Mouse (Mus musculus): Measurements from ENCODE around the gene Taar8c. TPM values are rescaled to one million over a fixed set of nuclear protein-coding genes. Genes with fewer than 3 reads are reported as not detected.
"Not testable (repeated sequence)": the region's sequence is repeated elsewhere in the genome, so short reads cannot be mapped to it uniquely, and the experiment has no call there.

Gene Taar8c
- not detected in 2 replicates for polyA plus RNA-seq (2015; fragmentation: Nextera tagmentation; extraction: Ambion mirVana)

DNA sequence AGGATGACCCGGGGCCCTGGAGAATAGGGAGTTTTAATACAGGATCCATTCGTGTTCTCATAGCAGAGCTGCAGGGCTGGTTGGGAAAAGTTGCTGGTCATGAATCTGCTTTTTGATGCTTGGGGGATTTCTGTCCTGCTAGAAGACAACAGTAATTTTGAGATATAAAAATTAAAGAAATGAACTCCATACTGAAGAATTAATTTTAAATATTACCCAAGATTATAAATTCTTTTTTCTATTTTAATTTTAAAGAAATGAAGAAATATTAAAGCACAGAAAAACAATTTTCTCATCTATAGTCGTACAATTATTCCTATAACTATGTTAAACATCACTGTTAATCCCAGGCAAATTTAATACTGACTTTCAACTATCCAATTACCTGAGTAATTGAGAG, at the start of gene Taar8c:
Gene Taar8c, minus strand, starts transcription at position 101 of the 400 bp plus-strand sequence.
- not testable (repeated sequence) for H3K4me2 ChIP-seq (ENCODE audit: low read length); H3K36me3 ChIP-seq (ENCODE audit: control insufficient read depth, insufficient read depth, low read length); ATAC-seq; H3K27me3 ChIP-seq (replicated peaks; ENCODE audit: control insufficient read depth, insufficient read depth, low read length); H3K27ac ChIP-seq (ENCODE audit: low read depth, low read length); H3K9me3 ChIP-seq (ENCODE audit: control insufficient read depth, low read length); H3K4me1 ChIP-seq (ENCODE audit: control insufficient read depth, insufficient read depth, low read depth, low read length); H3K4me3 ChIP-seq (ENCODE audit: low read length); H3K9ac ChIP-seq (ENCODE audit: low read depth, low read length)
- WGBS: 87% methylated on average over 1 of the region's 3 CpGs

GRCm38 (mm10) chr10:24150086-24150485, 48.4 kb upstream of the Taar8c start:
- Histone ChIP-seq H3K4me3 (ENCODE audit: low read length) (peak overlapping the region; percentile 87), H3K4me2 (ENCODE audit: low read length) (peak overlapping the region; percentile 75), H3K36me3 (ENCODE audit: control insufficient read depth, insufficient read depth, low read length) (0 out of 2 replicates have a peak, but pooled peaks cover under 1% of the 10 kb centered on the region), H3K27me3 (replicated peaks; ENCODE audit: control insufficient read depth, insufficient read depth, low read length) (no peaks in the 10 kb centered on the region), H3K27ac (ENCODE audit: low read depth, low read length) (no peak overlapping the region), H3K4me1 (ENCODE audit: control insufficient read depth, insufficient read depth, low read depth, low read length) (peaks cover 9% of the 10 kb centered on the region), H3K9me3 (ENCODE audit: control insufficient read depth, low read length) (no peaks in the 10 kb centered on the region), H3K9ac (ENCODE audit: low read depth, low read length) (peak overlapping the region; percentile 56)
- ATAC-seq: no peak
- WGBS: 32% methylated on average over 7 of the region's 7 CpGs

- peak within 1 kb of the TSS; percentile 80 for H3K27ac ChIP-seq (ENCODE audit: low read depth, low read length)
- peak within 1 kb of the TSS; percentile 87 for H3K4me3 ChIP-seq (ENCODE audit: low read length)
- no peaks in the 10 kb centered on the region for H3K36me3 ChIP-seq (ENCODE audit: control insufficient read depth, insufficient read depth, low read length)
- peak within 1 kb of the TSS; percentile 75 for H3K4me2 ChIP-seq (ENCODE audit: low read length)
- WGBS: under 1% methylated on average over 38 of the region's 45 CpGs
- ATAC-seq: peak; percentile 99
- no peaks in the 10 kb centered on the region for H3K27me3 ChIP-seq (replicated peaks; ENCODE audit: control insufficient read depth, insufficient read depth, low read length)
- H3K9me3 ChIP-seq (ENCODE audit: control insufficient read depth, low read length): no peaks in the 10 kb centered on the region
- H3K4me1 ChIP-seq (ENCODE audit: control insufficient read depth, insufficient read depth, low read depth, low read length): peaks cover 9% of the 10 kb centered on the region
- peak within 1 kb of the TSS; percentile 96 for H3K9ac ChIP-seq (ENCODE audit: low read depth, low read length)
Measured at GRCm38 (mm10) chr10:24149135-24149781, 47.5 kb upstream of the Taar8c start, which contains the start of gene Stx7. TSS of gene Stx7 (plus strand) at chr10:24149302.

- no peaks in the 10 kb centered on the region for H3K9me3 ChIP-seq (ENCODE audit: control insufficient read depth, low read length)
- H3K27ac ChIP-seq (ENCODE audit: low read depth, low read length): no peak overlapping the region
- 86% methylated on average over 3 of the region's 3 CpGs for WGBS
- H3K4me2 ChIP-seq (ENCODE audit: low read length): no peak overlapping the region
- no peak for ATAC-seq
- H3K4me3 ChIP-seq (ENCODE audit: low read length): no peak overlapping the region
- H3K9ac ChIP-seq (ENCODE audit: low read depth, low read length): no peak overlapping the region
- no peaks in the 10 kb centered on the region for H3K36me3 ChIP-seq (ENCODE audit: control insufficient read depth, insufficient read depth, low read length)
- no peaks in the 10 kb centered on the region for H3K4me1 ChIP-seq (ENCODE audit: control insufficient read depth, insufficient read depth, low read depth, low read length)
- no peaks in the 10 kb centered on the region for H3K27me3 ChIP-seq (replicated peaks; ENCODE audit: control insufficient read depth, insufficient read depth, low read length)
Measured at GRCm38 (mm10) chr10:24142735-24143134, 41.0 kb upstream of the Taar8c start.

DNA sequence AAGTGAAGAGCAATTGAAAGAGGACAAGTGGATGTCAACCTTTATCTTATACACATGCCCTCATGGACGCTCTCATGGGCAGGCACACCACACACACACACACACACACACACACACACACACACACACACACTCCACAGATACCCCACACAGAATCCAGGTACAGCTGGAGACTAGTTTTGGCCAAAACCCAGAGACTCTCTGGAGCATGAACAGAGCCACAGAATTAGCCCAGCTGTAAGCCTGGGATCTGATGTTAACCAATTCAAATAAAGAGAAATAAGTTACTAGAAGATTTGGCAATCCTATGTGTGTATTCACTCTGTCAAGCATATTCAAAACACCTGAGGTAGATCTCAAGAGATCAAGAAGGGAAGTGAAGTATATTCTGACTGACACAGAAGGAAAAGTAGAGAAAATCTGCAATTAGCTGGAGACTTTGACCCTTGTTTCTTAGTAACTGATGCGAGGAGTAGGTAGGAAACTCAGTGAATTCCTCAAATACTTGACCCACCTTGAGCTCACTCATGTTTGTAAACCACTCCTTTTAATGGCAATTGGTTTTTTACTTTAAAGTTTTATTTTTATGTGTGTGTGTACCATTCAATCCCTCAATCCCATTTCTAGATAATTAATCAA, 37.0 kb upstream of the Taar8c start:
- no peak for ATAC-seq
- H3K9me3 ChIP-seq (ENCODE audit: control insufficient read depth, low read length): no peaks in the 10 kb centered on the region
- WGBS: 90% methylated on average over 2 of the region's 2 CpGs

GRCm38 (mm10) chr10:24134071-24134645, 32.4 kb upstream of the Taar8c start:
- Histone ChIP-seq H3K4me1 (ENCODE audit: control insufficient read depth, insufficient read depth, low read depth, low read length) (no peaks in the 10 kb centered on the region), H3K4me3 (ENCODE audit: low read length) (no peak overlapping the region), H3K36me3 (ENCODE audit: control insufficient read depth, insufficient read depth, low read length) (no peaks in the 10 kb centered on the region), H3K27me3 (replicated peaks; ENCODE audit: control insufficient read depth, insufficient read depth, low read length) (no peaks in the 10 kb centered on the region), H3K4me2 (ENCODE audit: low read length) (no peak overlapping the region), H3K27ac (ENCODE audit: low read depth, low read length) (no peak overlapping the region), H3K9me3 (ENCODE audit: control insufficient read depth, low read length) (no peaks in the 10 kb centered on the region), H3K9ac (ENCODE audit: low read depth, low read length) (no peak overlapping the region)
- WGBS: 68% methylated on average over 7 of the region's 7 CpGs
- ATAC-seq: no peak

More for the DNA sequence above, 37.0 kb upstream of the Taar8c start:
- Histone ChIP-seq H3K27ac (ENCODE audit: low read depth, low read length) (no peak overlapping the region), H3K9ac (ENCODE audit: low read depth, low read length) (no peak overlapping the region), H3K27me3 (replicated peaks; ENCODE audit: control insufficient read depth, insufficient read depth, low read length) (no peaks in the 10 kb centered on the region), H3K36me3 (ENCODE audit: control insufficient read depth, insufficient read depth, low read length) (no peaks in the 10 kb centered on the region), H3K4me1 (ENCODE audit: control insufficient read depth, insufficient read depth, low read depth, low read length) (no peaks in the 10 kb centered on the region), H3K4me3 (ENCODE audit: low read length) (no peak overlapping the region), H3K4me2 (ENCODE audit: low read length) (no peak overlapping the region)

GRCm38 (mm10) chr10:24133132-24133531, 31.4 kb upstream of the Taar8c start:
- no peak for ATAC-seq
- Histone ChIP-seq H3K4me3 (ENCODE audit: low read length) (no peak overlapping the region), H3K27me3 (replicated peaks; ENCODE audit: control insufficient read depth, insufficient read depth, low read length) (no peaks in the 10 kb centered on the region), H3K9me3 (ENCODE audit: control insufficient read depth, low read length) (no peaks in the 10 kb centered on the region), H3K27ac (ENCODE audit: low read depth, low read length) (no peak overlapping the region), H3K36me3 (ENCODE audit: control insufficient read depth, insufficient read depth, low read length) (no peaks in the 10 kb centered on the region), H3K4me2 (ENCODE audit: low read length) (no peak overlapping the region), H3K4me1 (ENCODE audit: control insufficient read depth, insufficient read depth, low read depth, low read length) (no peaks in the 10 kb centered on the region), H3K9ac (ENCODE audit: low read depth, low read length) (no peak overlapping the region)
- 56% methylated on average over 2 of the region's 2 CpGs for WGBS

GRCm38 (mm10) chr10:24132273-24132672, 30.6 kb upstream of the Taar8c start:
- Histone ChIP-seq H3K27ac (ENCODE audit: low read depth, low read length) (no peak overlapping the region), H3K9ac (ENCODE audit: low read depth, low read length) (no peak overlapping the region), H3K4me1 (ENCODE audit: control insufficient read depth, insufficient read depth, low read depth, low read length) (no peaks in the 10 kb centered on the region), H3K27me3 (replicated peaks; ENCODE audit: control insufficient read depth, insufficient read depth, low read length) (no peaks in the 10 kb centered on the region), H3K9me3 (ENCODE audit: control insufficient read depth, low read length) (no peaks in the 10 kb centered on the region), H3K4me2 (ENCODE audit: low read length) (no peak overlapping the region), H3K4me3 (ENCODE audit: low read length) (no peak overlapping the region), H3K36me3 (ENCODE audit: control insufficient read depth, insufficient read depth, low read length) (no peaks in the 10 kb centered on the region)
- 13% methylated on average over 5 of the region's 5 CpGs for WGBS
- ATAC-seq: no peak

Data from hindbrain, embryonic 16.5 days (tissue).